Mouse (Mus musculus) adrenal gland (tissue): ENCODE measurements around the gene Pou6f1.
"Not testable (repeated sequence)": the region's sequence is repeated elsewhere in the genome, so short reads cannot be mapped to it uniquely, and the experiment has no call there.

Source experiments
- intact Hi-C: fragments of 180-260 bp; cut with DNase I; formaldehyde crosslinking; loops from one replicate; pipeline ENCODE4 v1.15.1; 2025

The Pou6f1 gene

GRCm38 (mm10) chr15:100622164-100622563 lies 22.4 kb upstream of the Pou6f1 start:
- intact Hi-C loops, result no loop called here

GRCm38 (mm10) chr15:100621671-100622070 lies 21.9 kb upstream of the Pou6f1 start:
- intact Hi-C loops, result not testable (repeated sequence)

GRCm38 (mm10) chr15:100619200-100619599 lies 19.4 kb upstream of the Pou6f1 start:
- intact Hi-C loops, result no loop called here

DNA sequence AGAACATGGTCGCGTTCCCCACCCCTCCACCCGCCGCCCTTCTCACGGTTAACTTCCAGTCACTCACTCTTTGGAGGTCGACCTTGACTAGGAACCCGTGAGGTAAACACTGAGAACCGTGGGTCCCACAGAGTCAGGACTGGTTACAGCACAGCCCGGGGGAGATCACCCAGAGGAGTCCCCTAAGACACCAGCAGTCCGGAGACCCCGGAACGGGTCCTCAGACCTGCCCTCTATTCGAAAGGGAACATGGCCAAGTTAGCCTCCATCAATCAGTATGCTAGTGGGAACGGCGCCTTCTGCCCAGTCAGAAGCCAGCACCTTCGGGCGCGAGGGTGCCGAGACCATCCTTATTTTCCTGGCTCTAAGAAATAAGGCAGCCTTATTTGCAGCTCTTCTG lies 16.4 kb upstream of the Pou6f1 start:
- intact Hi-C loops, result no loop called here

DNA sequence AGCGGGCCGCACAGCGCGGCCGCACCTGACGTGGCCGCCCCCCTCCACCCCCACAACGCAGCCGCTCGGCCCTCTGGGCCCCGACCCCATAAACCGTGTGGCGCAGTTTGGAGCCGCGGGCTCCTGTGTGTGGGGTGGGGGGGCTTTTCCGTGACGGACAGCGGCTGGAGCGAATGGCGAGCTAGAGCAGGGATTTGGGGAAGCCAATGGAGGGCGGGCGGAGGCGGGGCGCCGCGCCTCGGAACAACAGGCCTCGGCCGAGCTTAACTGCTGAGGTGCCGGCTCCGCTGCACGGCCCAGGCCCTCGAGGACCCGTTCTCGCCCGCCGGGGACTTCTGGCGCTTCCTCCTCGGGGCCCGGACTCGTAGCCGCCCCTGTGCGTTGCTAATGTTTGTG lies 16.0 kb upstream of the Pou6f1 start:
- intact Hi-C loops, result loop anchor here (2.0 kb wide), 1 partner anchor 67 kb away; no protein-coding TSS in a partner anchor

- intact Hi-C loops, result loop anchor here (2.0 to 5.0 kb wide), 4 partner anchors 63 to 158 kb away; partner anchors contain the start of gene Tfcp2
These were observed 15.4 kb upstream of the Pou6f1 start, which contains the start of gene Dazap2 for GRCm38 (mm10) chr15:100614996-100615824. TSS of gene Dazap2 (plus strand) at chr15:100615349.

- intact Hi-C loops, result loop anchor here (2.0 to 5.0 kb wide), 4 partner anchors 62 to 157 kb away; partner anchors contain the start of gene Tfcp2
These were observed 14.6 kb upstream of the Pou6f1 start for GRCm38 (mm10) chr15:100614218-100614995.

GRCm38 (mm10) chr15:100613584-100613983 lies 13.8 kb upstream of the Pou6f1 start:
- intact Hi-C loops, result loop anchor here (5.0 kb wide), 3 partner anchors 61 to 156 kb away; partner anchors contain the start of gene Tfcp2

GRCm38 (mm10) chr15:100612432-100612831 lies 12.6 kb upstream of the Pou6f1 start:
- intact Hi-C loops, result loop anchor here (5.0 kb wide), 3 partner anchors 60 to 155 kb away; partner anchors contain the start of gene Tfcp2

DNA sequence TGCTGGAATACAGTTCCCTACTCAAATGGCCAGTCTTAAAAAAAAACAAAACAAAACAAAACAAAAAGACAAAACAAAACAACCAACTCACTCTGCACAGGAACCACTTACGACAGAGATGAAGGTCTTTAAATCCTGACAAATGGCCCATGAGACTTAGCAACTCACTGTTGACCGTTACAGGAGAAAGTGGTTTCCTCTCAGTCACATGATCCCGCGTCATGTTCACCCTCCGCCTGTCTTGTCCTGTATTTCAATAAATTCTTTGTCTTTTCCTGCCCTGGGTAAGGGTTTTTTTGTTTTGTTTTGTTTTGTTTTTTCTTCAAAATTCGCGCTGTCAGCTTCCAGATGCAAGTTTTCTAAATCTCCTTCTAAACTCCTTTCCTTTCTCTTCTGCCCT lies 12.2 kb upstream of the Pou6f1 start:
- intact Hi-C loops, result loop anchor here (5.0 kb wide), 3 partner anchors 60 to 155 kb away; partner anchors contain the start of gene Tfcp2

GRCm38 (mm10) chr15:100606677-100607076 lies 6.9 kb upstream of the Pou6f1 start:
- intact Hi-C loops, result not testable (repeated sequence)

DNA sequence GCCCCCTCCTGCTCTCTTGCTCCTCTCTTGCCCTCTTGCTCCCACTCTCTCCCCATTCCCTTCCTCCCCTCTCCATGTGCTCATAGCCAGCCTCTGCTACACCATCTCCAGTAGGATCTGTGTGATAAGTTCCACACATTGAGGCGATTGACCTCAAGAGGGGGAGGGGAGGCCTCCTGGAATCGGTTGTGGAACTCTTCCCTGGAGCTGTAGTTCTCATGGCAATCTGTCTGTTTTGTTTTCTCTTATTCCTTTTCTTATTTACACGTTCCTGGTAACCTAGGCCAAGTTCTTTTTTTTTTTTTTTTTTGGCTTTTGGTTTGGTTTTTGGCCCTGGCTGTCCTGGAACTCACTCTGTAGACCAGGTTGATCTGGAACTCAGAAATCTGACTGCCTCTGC lies 1.9 kb upstream of the Pou6f1 start:
- intact Hi-C loops, result no loop called here

DNA sequence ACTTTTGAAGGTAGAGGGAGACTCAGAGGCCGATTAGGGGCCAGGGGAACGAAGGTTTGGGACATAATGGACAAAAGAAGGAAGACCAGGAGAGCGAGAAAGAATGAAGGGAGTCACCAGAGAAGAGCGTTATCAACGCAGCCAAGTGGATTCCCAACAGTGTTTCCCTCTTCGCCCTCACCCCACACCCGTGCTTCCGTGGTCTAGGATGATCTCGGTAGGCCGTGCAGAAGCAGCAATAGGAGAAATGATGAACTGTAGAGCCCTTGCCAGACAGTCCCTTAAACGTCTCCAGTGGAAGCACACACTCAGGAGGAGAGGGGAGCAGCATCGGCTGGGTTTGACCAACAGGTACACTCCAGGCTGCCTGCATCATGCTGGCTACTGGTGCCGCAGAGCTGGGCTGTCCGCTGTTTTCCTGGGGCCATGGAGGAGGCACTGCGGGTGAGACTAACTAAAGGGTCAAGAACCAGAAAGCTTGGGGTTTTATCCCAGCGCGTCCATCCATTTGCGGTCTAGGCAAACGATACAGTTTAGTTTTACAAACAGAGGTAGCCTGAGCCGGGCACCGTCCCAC lies 1.0 kb upstream of the Pou6f1 start:
- intact Hi-C loops, result no loop called here

DNA sequence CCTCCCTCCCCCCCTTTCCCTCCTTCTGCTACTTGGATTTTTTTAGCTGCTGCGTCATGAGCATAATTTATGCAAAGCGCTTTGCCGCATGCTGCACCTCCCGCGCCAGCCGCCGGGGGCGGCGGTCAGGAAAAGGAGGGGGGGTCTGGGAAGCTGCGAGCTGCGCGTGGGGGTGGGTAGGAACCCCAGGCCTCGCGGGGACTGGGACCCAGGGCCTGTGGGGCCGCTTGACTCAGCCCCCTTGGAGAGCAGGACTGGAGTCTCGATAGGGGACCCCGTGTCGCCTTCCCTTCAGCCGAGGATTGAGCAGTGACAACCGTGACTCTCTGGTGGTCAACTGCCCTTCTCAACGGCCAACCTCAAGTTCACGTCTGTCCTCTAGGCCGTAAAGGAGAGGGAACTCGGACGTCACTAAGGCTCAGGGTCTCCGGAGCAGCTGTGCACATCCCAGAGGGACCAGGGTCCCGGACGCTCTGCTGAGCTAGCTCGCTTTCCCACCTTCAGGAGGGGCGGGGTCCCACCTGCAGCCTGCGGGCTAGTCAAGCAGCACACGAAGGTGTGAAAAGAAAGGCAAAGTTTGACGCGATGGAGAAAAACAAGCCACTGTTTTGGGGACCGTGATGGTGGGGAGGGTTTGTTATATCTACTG lies 387 bp upstream of the Pou6f1 start:
- intact Hi-C loops, result no loop called here

- intact Hi-C loops, result no loop called here
These were observed 905 bp downstream of the Pou6f1 start for GRCm38 (mm10) chr15:100598883-100599275.

- intact Hi-C loops, result no loop called here
These were observed 1.4 kb downstream of the Pou6f1 start for GRCm38 (mm10) chr15:100598287-100598882.

- intact Hi-C loops, result no loop called here
These were observed 7.0 kb downstream of the Pou6f1 start for GRCm38 (mm10) chr15:100592817-100593216.

DNA sequence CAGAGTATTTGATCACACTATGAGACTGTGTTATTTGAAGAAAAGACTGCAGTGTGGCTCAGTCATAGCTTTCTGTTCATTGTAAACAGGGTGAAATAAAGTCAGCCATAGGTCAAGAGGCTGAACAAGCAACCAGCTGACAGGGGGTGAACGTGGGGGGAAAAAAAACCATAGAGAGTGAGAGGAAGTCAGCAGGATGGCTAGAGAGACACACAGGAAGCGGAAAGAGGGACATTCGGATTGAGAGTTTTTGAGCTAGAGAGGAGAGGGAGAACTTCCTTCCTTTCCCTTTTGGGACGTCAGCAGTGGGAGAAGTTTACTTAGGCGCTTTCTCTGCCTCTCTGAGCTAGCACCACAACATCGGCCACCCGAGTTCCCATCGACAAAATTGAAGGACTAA lies 9.3 kb downstream of the Pou6f1 start:
- intact Hi-C loops, result no loop called here

DNA sequence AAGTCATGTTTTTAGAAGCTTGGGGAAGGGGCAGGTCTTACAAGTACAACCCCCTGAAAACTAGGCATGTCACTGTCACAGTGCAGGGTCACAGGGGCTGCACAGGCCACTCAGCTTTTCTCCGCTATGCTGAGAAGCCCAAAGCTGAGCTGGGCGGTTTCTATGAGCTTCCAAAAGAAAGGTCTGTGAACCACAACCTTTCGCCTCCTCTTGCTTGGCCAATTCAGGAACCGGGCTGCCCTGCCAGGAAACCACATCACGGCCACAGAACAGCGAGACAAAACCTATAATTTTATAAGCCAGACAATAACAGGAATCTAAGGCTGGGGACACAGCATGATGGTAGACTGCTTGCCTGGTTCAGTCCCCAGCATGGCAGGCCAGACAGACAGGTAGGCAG lies 11.5 kb downstream of the Pou6f1 start:
- intact Hi-C loops, result no loop called here

DNA sequence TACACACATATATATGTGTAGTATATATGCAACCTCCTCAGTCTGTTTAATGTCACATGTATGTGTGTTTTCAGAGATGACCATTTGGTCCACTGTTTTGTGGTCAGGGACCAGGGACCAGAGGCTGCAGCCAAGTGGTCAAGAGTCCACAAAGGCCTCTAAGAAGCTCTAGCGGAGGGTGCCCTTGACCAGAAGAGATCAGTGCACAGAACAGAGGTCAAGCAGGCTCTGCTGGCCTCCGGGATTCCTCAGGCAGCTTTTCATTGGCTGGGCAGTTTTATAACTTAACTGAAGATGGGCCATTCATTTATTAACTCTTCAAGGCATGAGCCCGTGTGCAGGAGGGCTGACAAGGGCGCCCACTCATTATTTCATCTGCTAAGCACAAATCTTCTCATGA lies 12.6 kb downstream of the Pou6f1 start:
- intact Hi-C loops, result no loop called here

- intact Hi-C loops, result no loop called here
These were observed 13.9 kb downstream of the Pou6f1 start for GRCm38 (mm10) chr15:100585931-100586330.
